Mouse (Mus musculus) embryonic fibroblast, embryonic 13.5 days (primary cell): Measurements from ENCODE around the gene Med1.

Experiments used
- CTCF ChIP-seq: IDR thresholded peaks from 2 replicates; pipeline ENCODE4 v1.5.1; 2011; ENCODE audit warnings: mild to moderate bottlenecking, control low read depth, low read length, moderate library complexity, borderline replicate concordance; ENCODE audit not compliant: insufficient read depth
- POLR2A ChIP-seq: IDR thresholded peaks from 2 replicates; pipeline ENCODE4 v1.6.1; 2011; ENCODE audit warnings: low read depth, mild to moderate bottlenecking, control low read depth, low read length, moderate library complexity

GRCm38 (mm10) chr11:98190820-98191219 is 2.3 kb downstream of the Med1 start:
- TF ChIP-seq POLR2A = no peak
- no peak for TF ChIP-seq CTCF
